Mouse (Mus musculus) embryonic facial prominence, embryonic 10.5 days (tissue): Measurements from ENCODE around the gene Cnn2. TPM values are rescaled to one million over a fixed set of nuclear protein-coding genes. Genes with fewer than 3 reads are reported as not detected.
"Not testable (repeated sequence)": the region's sequence is repeated elsewhere in the genome, so short reads cannot be mapped to it uniquely, and the experiment has no call there.

Source experiments
- DNase-seq: peaks from one replicate; pipeline ENCODE4 v3.0.0-alpha.2; 2017; ENCODE audit warnings: low spot score
- H3K27ac ChIP-seq: fragments of 300-500 bp; sonication (generic); replicated peaks from 2 replicates; pipeline ENCODE4 v1.5.1; 2016; ENCODE audit warnings: mild to moderate bottlenecking
- H3K27me3 ChIP-seq: fragments of 300-500 bp; sonication (generic); replicated peaks from 2 replicates; pipeline ENCODE4 v1.6.1; 2016; ENCODE audit warnings: low read depth, mild to moderate bottlenecking; ENCODE audit not compliant: poor library complexity, severe bottlenecking
- H3K36me3 ChIP-seq: fragments of 300-500 bp; sonication (generic); replicated peaks from 2 replicates; pipeline ENCODE4 v1.6.1; 2016; ENCODE audit warnings: mild to moderate bottlenecking, moderate library complexity
- H3K4me1 ChIP-seq: fragments of 300-500 bp; sonication (generic); 2 replicates; pipeline ENCODE4 v1.6.1; 2016
- H3K4me3 ChIP-seq: fragments of 300-500 bp; sonication (generic); 2 replicates; pipeline ENCODE4 v1.5.1; 2016; ENCODE audit warnings: mild to moderate bottlenecking, moderate library complexity
- H3K9me3 ChIP-seq: fragments of 300-500 bp; sonication (generic); 2 replicates; pipeline ENCODE4 v1.6.1; 2016; ENCODE audit warnings: mild to moderate bottlenecking
- WGBS: fragments of 180-500 bp; shearing (Covaris S2); methylation state at CpG from one replicate; pipeline ENCODE4 v1.1.7; 2016; 5-methylcytosine and 5-hydroxymethylcytosine counted together
- polyA plus RNA-seq: library from polyadenylated mRNA; unstranded; fragments of >200 nt; fragmentation: Nextera tagmentation; extraction: Ambion mirVana; gene quantifications from 2 replicates; pipeline ENCODE4 v1.2.1, GENCODE M21; 2016

Cnn2 gene
- polyA plus RNA-seq, 1 experiment from 2014 or later: 253 TPM

DNA sequence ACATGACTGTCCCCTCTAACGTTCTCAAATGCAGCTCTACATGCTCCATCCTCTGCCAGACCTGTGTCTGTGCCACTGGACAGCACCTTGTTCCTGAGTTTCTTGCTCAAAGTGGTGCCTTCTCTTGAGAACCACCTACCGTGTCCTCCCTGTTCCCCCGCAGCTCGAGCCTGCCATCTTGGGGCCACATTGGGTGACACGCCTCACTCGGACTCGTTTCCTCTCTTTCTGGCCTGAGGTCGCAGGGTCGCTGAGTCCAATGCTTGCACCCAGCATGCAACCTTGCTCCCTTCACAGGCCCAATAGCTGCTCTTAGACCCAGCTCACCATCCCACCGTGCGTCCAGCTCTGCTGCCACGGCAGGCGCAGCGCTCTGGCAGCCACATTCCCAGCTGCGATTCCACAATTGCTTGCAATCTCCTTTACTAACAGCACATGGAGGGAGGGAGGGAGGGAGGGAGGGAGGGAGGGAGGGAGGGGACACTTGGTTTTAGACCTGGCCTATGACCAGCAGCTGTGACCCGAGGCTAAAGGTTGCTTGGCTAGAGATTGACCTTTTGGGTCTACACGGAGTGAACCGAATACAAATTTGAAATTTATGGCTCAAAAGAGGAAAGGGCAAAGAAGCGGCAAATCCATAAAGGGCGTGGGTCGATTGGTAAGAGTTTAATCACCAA is 30.1 kb upstream of the Cnn2 start:
- peak; percentile 85 for DNase-seq
- peaks cover 32% of the 10 kb centered on the region for H3K36me3 ChIP-seq
- H3K4me1 ChIP-seq: peaks cover 55% of the 10 kb centered on the region
- no peaks in the 10 kb centered on the region for H3K9me3 ChIP-seq
- H3K4me3 ChIP-seq: peak overlapping the region; percentile 40; the same call in 1 of the 2 replicates
- no peaks in the 10 kb centered on the region for H3K27me3 ChIP-seq
- 12% methylated on average over 21 of the region's 21 CpGs for WGBS
- H3K27ac ChIP-seq: peak overlapping the region; percentile 67

- Histone ChIP-seq H3K4me3 (peak overlapping the region; percentile 99), H3K36me3 (peaks cover 34% of the 10 kb centered on the region), H3K4me1 (peaks cover 55% of the 10 kb centered on the region)
- 36% methylated on average over 10 of the region's 10 CpGs for WGBS
- H3K27ac ChIP-seq, DNase-seq, H3K9me3 ChIP-seq, H3K27me3 ChIP-seq: not testable (repeated sequence)
Observed at GRCm38 (mm10) chr10:79959412-79959811, 29.0 kb upstream of the Cnn2 start.

DNA sequence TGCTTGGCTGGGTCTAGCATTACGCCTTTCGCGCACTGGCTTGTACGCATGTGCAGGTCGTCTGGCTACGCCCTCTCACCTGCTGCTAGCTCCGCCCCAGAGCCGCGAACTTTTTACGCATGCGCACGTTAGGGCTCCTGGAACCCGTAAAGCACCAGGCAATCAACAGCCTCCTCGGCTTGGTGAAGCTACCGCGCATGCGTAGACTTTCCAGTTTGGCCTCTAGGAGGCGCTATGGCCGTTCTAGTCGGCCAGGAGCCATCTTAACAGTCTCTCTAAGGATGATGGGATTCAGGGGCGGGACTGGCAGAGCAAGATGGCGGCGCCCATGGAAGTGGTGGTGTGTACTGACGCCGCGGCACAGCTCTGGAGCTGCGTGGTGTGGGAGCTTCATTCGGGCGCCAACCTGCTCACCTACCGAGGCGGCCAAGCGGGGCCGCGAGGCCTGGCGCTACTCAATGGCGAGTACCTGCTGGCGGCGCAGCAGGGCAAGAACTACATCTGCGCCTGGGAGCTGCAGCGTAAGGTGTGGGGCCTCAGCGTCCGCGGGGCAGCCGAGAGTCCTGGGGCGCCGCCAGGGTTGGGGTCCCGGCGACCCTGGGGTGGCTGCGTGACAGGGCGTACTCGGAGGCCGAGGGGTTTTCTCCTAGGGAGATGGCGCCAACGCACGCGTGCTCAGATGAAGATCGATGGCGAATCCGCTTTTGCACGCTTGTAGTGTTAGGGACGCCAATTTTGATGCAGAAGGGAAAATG is 28.4 kb upstream of the Cnn2 start, which contains the start of gene Wdr18:
Wdr18 (plus strand) TSS at position 306 of the 755 bp plus-strand sequence.
- DNase-seq: peak; percentile 100
- H3K36me3 ChIP-seq: peaks cover 41% of the 10 kb centered on the region
- no peaks in the 10 kb centered on the region for H3K9me3 ChIP-seq
- WGBS: under 1% methylated on average over 61 of the region's 61 CpGs
- peak within 1 kb of the TSS; percentile 99 for H3K4me3 ChIP-seq
- H3K27ac ChIP-seq: peak within 1 kb of the TSS; percentile 89
- no peaks in the 10 kb centered on the region for H3K27me3 ChIP-seq
- H3K4me1 ChIP-seq: peaks cover 53% of the 10 kb centered on the region

GRCm38 (mm10) chr10:79960671-79961294 is 27.6 kb upstream of the Cnn2 start:
- Histone ChIP-seq H3K27me3 (no peaks in the 10 kb centered on the region), H3K27ac (peak overlapping the region; percentile 89)
- WGBS: 17% methylated on average over 10 of the region's 10 CpGs

DNA sequence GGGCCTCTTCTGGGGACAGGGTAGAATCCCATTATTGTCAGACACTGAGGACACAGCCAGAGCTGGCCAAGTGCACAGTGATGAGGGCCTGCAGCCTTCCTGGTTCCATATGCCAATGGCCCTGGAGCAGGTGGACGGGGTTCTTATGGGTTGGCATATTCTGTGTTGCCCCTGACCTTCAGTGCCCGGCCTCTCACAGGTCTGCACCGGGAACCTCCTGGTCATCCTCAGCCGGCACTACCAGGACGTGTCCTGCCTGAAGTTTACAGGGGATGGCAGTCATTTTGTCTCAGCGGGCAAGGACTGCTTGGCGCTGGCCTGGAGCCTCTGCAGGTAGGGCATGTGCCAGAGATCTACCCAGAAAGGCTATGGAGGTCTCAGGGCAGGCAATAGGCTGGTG is 23.7 kb upstream of the Cnn2 start:
- no peak overlapping the region for H3K4me3 ChIP-seq
- H3K4me1 ChIP-seq: peaks cover 19% of the 10 kb centered on the region
- DNase-seq: no peak
- H3K27me3 ChIP-seq: peaks cover 15% of the 10 kb centered on the region
- no peaks in the 10 kb centered on the region for H3K9me3 ChIP-seq
- 93% methylated on average over 7 of the region's 7 CpGs for WGBS
- peaks cover 79% of the 10 kb centered on the region for H3K36me3 ChIP-seq
- H3K27ac ChIP-seq: no peak overlapping the region

More at GRCm38 (mm10) chr10:79960671-79961294, 27.6 kb upstream of the Cnn2 start:
- Histone ChIP-seq H3K4me1 (peaks cover 45% of the 10 kb centered on the region), H3K36me3 (peaks cover 48% of the 10 kb centered on the region), H3K9me3 (no peaks in the 10 kb centered on the region), H3K4me3 (peak overlapping the region; percentile 99)
- DNase-seq: no peak

GRCm38 (mm10) chr10:79965325-79965724 is 23.1 kb upstream of the Cnn2 start:
- no peak overlapping the region for H3K4me3 ChIP-seq
- peaks cover 79% of the 10 kb centered on the region for H3K36me3 ChIP-seq
- WGBS: 93% methylated on average over 5 of the region's 5 CpGs

DNA sequence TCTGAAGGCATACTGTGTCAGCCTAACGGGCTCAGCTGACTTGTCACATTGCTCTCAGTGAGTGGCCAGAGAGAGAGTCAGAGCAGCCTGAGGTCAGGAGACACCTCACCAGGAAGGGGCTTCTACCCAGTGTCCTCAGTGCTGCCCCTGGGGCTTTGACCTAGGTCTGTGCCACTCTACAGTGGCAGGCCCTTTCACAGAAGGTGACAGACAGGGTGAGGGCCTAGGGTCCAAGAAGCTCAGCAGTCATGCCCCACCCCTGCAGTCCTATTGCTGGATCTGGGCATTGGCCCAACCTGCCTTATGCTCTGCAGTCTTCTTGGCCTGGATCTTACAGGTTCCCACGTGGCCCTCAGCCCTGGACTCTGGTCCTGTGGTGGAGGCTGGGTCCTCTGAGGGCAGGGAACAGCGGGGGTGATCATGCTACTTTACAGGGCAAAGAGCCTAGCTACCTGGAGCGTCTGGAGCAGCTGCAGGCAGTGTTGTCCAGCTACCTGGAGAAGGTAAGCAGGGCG is 21.4 kb upstream of the Cnn2 start:
- H3K27ac ChIP-seq: no peak overlapping the region
- no peaks in the 10 kb centered on the region for H3K9me3 ChIP-seq
- no peak overlapping the region for H3K4me3 ChIP-seq
- H3K4me1 ChIP-seq: peaks cover 15% of the 10 kb centered on the region
- no peak for DNase-seq
- peaks cover 69% of the 10 kb centered on the region for H3K36me3 ChIP-seq
- WGBS: 91% methylated on average over 5 of the region's 5 CpGs
- H3K27me3 ChIP-seq: peaks cover 38% of the 10 kb centered on the region

More at GRCm38 (mm10) chr10:79965325-79965724, 23.1 kb upstream of the Cnn2 start:
- H3K9me3 ChIP-seq: no peaks in the 10 kb centered on the region
- peaks cover 21% of the 10 kb centered on the region for H3K27me3 ChIP-seq
- no peak for DNase-seq
- H3K27ac ChIP-seq: no peak overlapping the region
- H3K4me1 ChIP-seq: peaks cover 16% of the 10 kb centered on the region

DNA sequence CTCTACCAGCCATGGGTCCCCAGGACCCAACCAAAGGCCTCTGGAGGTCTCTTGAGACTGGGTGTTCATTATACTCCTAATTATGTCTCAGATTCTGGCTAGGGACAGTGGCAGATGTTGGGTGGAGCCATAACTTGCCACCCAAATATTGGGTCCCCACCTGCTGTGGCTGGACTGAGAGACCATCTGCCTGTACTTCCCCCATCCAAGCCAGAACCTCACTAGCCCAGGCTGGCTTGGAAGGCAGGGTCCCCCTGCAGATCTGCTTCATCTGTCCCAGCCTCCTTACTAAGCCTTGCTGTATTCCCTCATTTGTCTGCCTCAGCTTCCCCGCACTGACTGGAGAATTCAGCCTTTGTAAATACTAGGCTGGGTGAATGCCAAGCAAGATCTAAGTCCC is 20.2 kb upstream of the Cnn2 start:
- Histone ChIP-seq H3K36me3 (peaks cover 57% of the 10 kb centered on the region), H3K9me3 (no peaks in the 10 kb centered on the region), H3K27ac (no peak overlapping the region), H3K4me3 (no peak overlapping the region), H3K27me3 (peaks cover 50% of the 10 kb centered on the region), H3K4me1 (peaks cover 15% of the 10 kb centered on the region)
- DNase-seq: no peak
- WGBS: 94% methylated on average over 1 of the region's 1 CpGs

DNA sequence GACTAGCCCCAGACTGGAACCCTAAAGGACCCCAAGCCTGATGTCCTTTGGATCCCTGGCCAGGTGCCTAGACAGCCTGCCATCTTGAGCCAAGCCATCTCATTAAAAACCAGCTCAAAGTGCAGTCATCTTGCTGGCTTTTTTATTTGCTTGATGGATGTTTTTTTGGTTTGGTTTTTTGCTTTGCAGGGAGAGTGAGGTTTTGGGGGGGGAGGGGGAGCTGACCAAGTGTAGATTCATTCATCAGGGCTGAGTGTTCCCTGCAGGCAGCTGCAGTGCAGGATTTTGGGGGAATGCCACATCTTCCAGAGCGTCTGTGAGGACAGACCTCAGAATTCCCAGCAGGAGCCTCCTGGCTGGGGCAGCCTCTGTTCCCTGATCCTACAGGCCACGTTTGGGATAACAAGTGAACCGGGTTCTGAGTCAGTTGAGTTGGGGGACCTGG is 19.2 kb upstream of the Cnn2 start:
- no peak overlapping the region for H3K4me3 ChIP-seq
- H3K9me3 ChIP-seq: no peaks in the 10 kb centered on the region
- DNase-seq: no peak
- H3K36me3 ChIP-seq: peaks cover 54% of the 10 kb centered on the region
- peaks cover 15% of the 10 kb centered on the region for H3K4me1 ChIP-seq
- H3K27me3 ChIP-seq: peaks cover 57% of the 10 kb centered on the region
- no peak overlapping the region for H3K27ac ChIP-seq
- WGBS: 13% methylated on average over 3 of the region's 3 CpGs

DNA sequence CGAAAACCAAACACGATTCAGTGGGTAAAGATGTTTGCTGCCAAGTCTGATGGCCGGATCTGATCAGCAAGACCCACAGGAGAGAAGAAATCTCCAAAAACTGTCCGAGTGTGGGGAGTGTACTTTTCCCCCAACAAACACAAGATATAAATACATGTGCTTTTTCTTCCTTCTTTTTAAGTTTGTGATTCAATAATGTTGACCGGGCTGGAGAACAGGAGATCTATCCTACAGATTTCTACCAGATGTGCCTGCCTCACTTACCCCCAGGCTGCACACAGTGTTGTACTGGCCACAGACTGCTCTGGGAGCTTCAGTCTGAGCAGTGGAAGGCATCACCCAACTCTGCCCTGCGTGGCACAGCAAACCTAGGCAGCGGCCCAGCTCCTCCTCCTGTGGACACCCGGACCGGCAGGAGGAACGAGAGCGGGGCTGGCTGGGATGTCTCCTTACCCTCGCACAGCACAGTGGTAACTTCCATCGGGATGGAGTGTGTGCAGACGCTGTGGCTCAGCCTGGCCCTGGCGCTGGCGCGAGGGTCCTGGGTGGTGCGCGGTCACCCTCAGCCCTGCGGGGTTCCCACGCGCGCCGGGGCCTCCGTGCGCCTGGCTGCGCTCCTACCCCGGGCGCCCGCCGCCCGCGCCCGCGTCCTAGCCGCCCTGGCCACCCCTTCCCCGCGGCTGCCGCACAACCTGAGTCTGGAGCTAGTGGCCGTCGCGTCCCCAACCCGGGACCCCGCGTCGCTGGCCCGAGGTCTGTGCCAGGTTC is 17.8 kb upstream of the Cnn2 start, which contains the start of gene Grin3b:
Grin3b (plus strand) TSS at position 301 of the 768 bp plus-strand sequence.
- Histone ChIP-seq H3K27ac (peak within 1 kb of the TSS; percentile 79), H3K4me3 (peak within 1 kb of the TSS; percentile 65), H3K36me3 (peaks cover 54% of the 10 kb centered on the region), H3K9me3 (no peaks in the 10 kb centered on the region), H3K4me1 (peaks cover 15% of the 10 kb centered on the region), H3K27me3 (peaks cover 57% of the 10 kb centered on the region)
- DNase-seq: peak; percentile 58
- 7% methylated on average over 47 of the region's 47 CpGs for WGBS

DNA sequence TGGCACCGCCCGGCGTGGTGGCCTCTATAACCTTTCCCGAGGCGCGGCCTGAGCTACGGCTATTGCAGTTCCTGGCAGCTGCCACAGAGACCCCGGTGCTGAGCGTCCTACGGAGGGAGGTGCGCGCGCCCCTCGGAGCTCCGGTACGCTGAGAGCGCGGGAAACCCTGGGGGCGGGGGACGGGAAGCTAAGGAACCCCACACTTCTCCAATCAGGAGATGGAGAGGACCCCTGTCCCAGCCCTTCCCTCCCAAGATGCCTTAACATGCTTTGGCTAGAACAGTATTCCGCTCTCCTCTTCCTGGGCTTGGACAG is 17.2 kb upstream of the Cnn2 start:
- peak; percentile 74 for DNase-seq
- no peaks in the 10 kb centered on the region for H3K9me3 ChIP-seq
- H3K4me3 ChIP-seq: peak overlapping the region; percentile 65
- H3K27ac ChIP-seq: peak overlapping the region; percentile 79
- H3K27me3 ChIP-seq: peaks cover 57% of the 10 kb centered on the region
- peaks cover 15% of the 10 kb centered on the region for H3K4me1 ChIP-seq
- 5% methylated on average over 21 of the region's 21 CpGs for WGBS
- peaks cover 54% of the 10 kb centered on the region for H3K36me3 ChIP-seq

DNA sequence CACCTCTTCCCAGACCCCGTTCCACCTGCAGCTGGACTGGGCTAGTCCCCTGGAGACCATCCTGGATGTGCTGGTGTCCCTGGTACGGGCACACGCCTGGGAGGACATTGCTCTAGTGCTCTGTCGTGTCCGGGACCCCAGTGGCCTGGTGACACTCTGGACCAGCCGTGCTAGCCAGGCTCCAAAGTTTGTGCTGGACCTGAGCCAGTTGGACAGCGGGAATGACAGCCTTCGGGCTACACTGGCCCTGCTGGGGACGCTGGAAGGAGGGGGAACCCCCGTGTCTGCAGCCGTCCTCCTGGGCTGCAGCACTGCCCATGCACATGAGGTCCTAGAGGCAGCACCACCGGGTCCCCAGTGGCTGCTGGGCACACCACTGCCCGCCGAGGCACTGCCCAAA is 15.6 kb upstream of the Cnn2 start:
- no peak overlapping the region for H3K27ac ChIP-seq
- WGBS: 70% methylated on average over 14 of the region's 14 CpGs
- no peak overlapping the region for H3K4me3 ChIP-seq

More for the DNA sequence above, 15.6 kb upstream of the Cnn2 start:
- H3K9me3 ChIP-seq: no peaks in the 10 kb centered on the region; the same call in 1 of the 2 replicates
- no peak for DNase-seq
- peaks cover 69% of the 10 kb centered on the region for H3K27me3 ChIP-seq
- H3K4me1 ChIP-seq: peaks cover 15% of the 10 kb centered on the region
- H3K36me3 ChIP-seq: peaks cover 54% of the 10 kb centered on the region
